Mouse (Mus musculus) hindbrain, embryonic 14.5 days (tissue): Measurements from ENCODE around the gene Acap1. TPM values are rescaled to one million over a fixed set of nuclear protein-coding genes. Genes with fewer than 3 reads are reported as not detected.
"Not testable (repeated sequence)": the region's sequence is repeated elsewhere in the genome, so short reads cannot be mapped to it uniquely, and the experiment has no call there.

Source experiments
- ATAC-seq: fragments of 200-750 bp; cut with Nextera tagmentation; 2 replicates; pipeline ENCODE4 v1.8.0; 2017; ENCODE audit warnings: moderate number of reproducible peaks, mild to moderate bottlenecking, moderate TSS enrichment, moderate library complexity; ENCODE audit not compliant: low FRiP score
- DNase-seq: peaks from one replicate; pipeline ENCODE4 v3.0.0-alpha.2; 2015; ENCODE audit warnings: low spot score
- H3K27ac ChIP-seq: fragments of 300-500 bp; sonication (generic); 2 replicates; pipeline ENCODE4 v1.5.1; 2014; ENCODE audit warnings: mild to moderate bottlenecking, moderate library complexity
- H3K27me3 ChIP-seq: fragments of 300-500 bp; sonication (generic); 2 replicates; pipeline ENCODE4 v1.6.1; 2014; ENCODE audit warnings: mild to moderate bottlenecking, low read length, mixed read lengths; ENCODE audit not compliant: control insufficient read depth, insufficient read depth
- H3K36me3 ChIP-seq: fragments of 300-500 bp; sonication (generic); replicated peaks from 2 replicates; pipeline ENCODE4 v1.6.1; 2014; ENCODE audit not compliant: control insufficient read depth, insufficient read depth
- H3K4me1 ChIP-seq: fragments of 300-500 bp; sonication (generic); replicated peaks from 2 replicates; pipeline ENCODE4 v1.6.1; 2014; ENCODE audit warnings: antibody characterized with exemption, low read length, mixed read lengths; ENCODE audit not compliant: control insufficient read depth, insufficient read depth
- H3K4me2 ChIP-seq: fragments of 300-500 bp; sonication (generic); replicated peaks from 2 replicates; pipeline ENCODE4 v1.6.1; 2014; ENCODE audit warnings: mild to moderate bottlenecking, moderate library complexity
- H3K4me3 ChIP-seq: fragments of 300-500 bp; sonication (generic); replicated peaks from 2 replicates; pipeline ENCODE4 v1.5.1; 2014; ENCODE audit warnings: mild to moderate bottlenecking, low read length
- H3K9ac ChIP-seq: fragments of 300-500 bp; sonication (generic); 2 replicates; pipeline ENCODE4 v1.6.1; 2014
- H3K9me3 ChIP-seq: fragments of 300-500 bp; sonication (generic); 2 replicates; pipeline ENCODE4 v1.6.1; 2016; ENCODE audit warnings: low read length; ENCODE audit not compliant: control insufficient read depth
- WGBS: fragments of 180-500 bp; shearing (Covaris S2); extraction: QIAGEN DNeasy Blood & Tissue Kit; methylation state at CpG from one replicate; pipeline ENCODE4 v1.1.7; 2014; 5-methylcytosine and 5-hydroxymethylcytosine counted together
- polyA plus RNA-seq: library from polyadenylated mRNA; unstranded; fragments of >200 nt; fragmentation: Nextera tagmentation; extraction: Ambion mirVana; gene quantifications from 2 replicates; pipeline ENCODE4 v1.2.1, GENCODE M21; 2014

Acap1 gene
- polyA plus RNA-seq, 1 experiment from 2014 or later, result 0.33 TPM

- peaks cover 36% of the 10 kb centered on the region for H3K27me3 ChIP-seq
- no peaks in the 10 kb centered on the region for H3K9me3 ChIP-seq
Observed at GRCm38 (mm10) chr11:69935137-69935879, 40.0 kb upstream of the Acap1 start, which contains the start of gene Ybx2. Ybx2 (plus strand) TSS chr11:69935796.

GRCm38 (mm10) chr11:69934681-69935080 is 39.3 kb upstream of the Acap1 start:
- Histone ChIP-seq H3K4me3 (peak overlapping the region; percentile 61), H3K27ac (no peak overlapping the region), H3K36me3 (no peaks in the 10 kb centered on the region), H3K9me3 (no peaks in the 10 kb centered on the region), H3K27me3 (peaks cover 36% of the 10 kb centered on the region), H3K4me1 (no peaks in the 10 kb centered on the region; the same call in 1 of the 2 replicates), H3K9ac (no peak overlapping the region), H3K4me2 (peak overlapping the region; percentile 99)
- no peak for ATAC-seq
- 22% methylated on average over 6 of the region's 6 CpGs for WGBS
- no peak for DNase-seq

More at GRCm38 (mm10) chr11:69935137-69935879, 40.0 kb upstream of the Acap1 start, which contains the start of gene Ybx2:
- Histone ChIP-seq H3K4me1 (no peaks in the 10 kb centered on the region; the same call in 1 of the 2 replicates), H3K36me3 (no peaks in the 10 kb centered on the region), H3K9ac (peak within 1 kb of the TSS; percentile 63), H3K27ac (no peak within 1 kb of the TSS), H3K4me2 (peak within 1 kb of the TSS; percentile 99), H3K4me3 (peak within 1 kb of the TSS; percentile 61)
- 2% methylated on average over 54 of the region's 62 CpGs for WGBS
- ATAC-seq, result peak; percentile 95
- peak; percentile 90 for DNase-seq

- no peak overlapping the region for H3K9ac ChIP-seq
- 1% methylated on average over 18 of the region's 18 CpGs for WGBS
- H3K27me3 ChIP-seq, result peaks cover 36% of the 10 kb centered on the region
- DNase-seq (peak; percentile 90), ATAC-seq (no peak)
- H3K27ac ChIP-seq, result no peak overlapping the region
- H3K36me3 ChIP-seq, result no peaks in the 10 kb centered on the region
- peak overlapping the region; percentile 29 for H3K4me2 ChIP-seq
- H3K4me1 ChIP-seq, result no peaks in the 10 kb centered on the region; the same call in 1 of the 2 replicates
- H3K4me3 ChIP-seq, result no peak overlapping the region; the same call in 1 of the 2 replicates
- H3K9me3 ChIP-seq, result no peaks in the 10 kb centered on the region
Observed at GRCm38 (mm10) chr11:69934169-69934568, 38.8 kb upstream of the Acap1 start.

GRCm38 (mm10) chr11:69933066-69933465 is 37.7 kb upstream of the Acap1 start:
- DNase-seq, result no peak
- Histone ChIP-seq H3K27ac (no peak overlapping the region), H3K4me1 (no peaks in the 10 kb centered on the region; the same call in 1 of the 2 replicates), H3K27me3 (peaks cover 27% of the 10 kb centered on the region), H3K9ac (no peak overlapping the region), H3K4me3 (no peak overlapping the region), H3K9me3 (no peaks in the 10 kb centered on the region), H3K4me2 (no peak overlapping the region), H3K36me3 (no peaks in the 10 kb centered on the region)
- ATAC-seq, result no peak
- WGBS, result 79% methylated on average over 4 of the region's 4 CpGs

GRCm38 (mm10) chr11:69932254-69932653 is 36.9 kb upstream of the Acap1 start:
- Histone ChIP-seq H3K27ac (no peak overlapping the region), H3K9me3 (no peaks in the 10 kb centered on the region), H3K4me1 (no peaks in the 10 kb centered on the region; the same call in 1 of the 2 replicates), H3K4me2 (no peak overlapping the region), H3K27me3 (peaks cover 19% of the 10 kb centered on the region), H3K4me3 (no peak overlapping the region), H3K9ac (no peak overlapping the region), H3K36me3 (no peaks in the 10 kb centered on the region)
- ATAC-seq, result no peak
- no peak for DNase-seq
- WGBS, result 27% methylated on average over 3 of the region's 3 CpGs

GRCm38 (mm10) chr11:69931769-69932168 is 36.4 kb upstream of the Acap1 start:
- ATAC-seq (no peak), DNase-seq (no peak)
- no peaks in the 10 kb centered on the region for H3K9me3 ChIP-seq
- H3K36me3 ChIP-seq, result no peaks in the 10 kb centered on the region
- H3K4me1 ChIP-seq, result no peaks in the 10 kb centered on the region; the same call in 1 of the 2 replicates
- no peak overlapping the region for H3K4me3 ChIP-seq
- 77% methylated on average over 8 of the region's 8 CpGs for WGBS
- no peak overlapping the region for H3K9ac ChIP-seq
- H3K27me3 ChIP-seq, result peaks cover 14% of the 10 kb centered on the region; the same call in 1 of the 2 replicates
- H3K27ac ChIP-seq, result no peak overlapping the region
- no peak overlapping the region for H3K4me2 ChIP-seq

GRCm38 (mm10) chr11:69930967-69931537 is 35.7 kb upstream of the Acap1 start:
- Histone ChIP-seq H3K4me3 (no peak overlapping the region), H3K9me3 (no peaks in the 10 kb centered on the region), H3K36me3 (no peaks in the 10 kb centered on the region), H3K4me2 (no peak overlapping the region), H3K9ac (no peak overlapping the region), H3K27me3 (peaks cover 10% of the 10 kb centered on the region; the same call in 1 of the 2 replicates), H3K27ac (no peak overlapping the region), H3K4me1 (no peaks in the 10 kb centered on the region; the same call in 1 of the 2 replicates)
- ATAC-seq (no peak), DNase-seq (no peak)
- 68% methylated on average over 3 of the region's 3 CpGs for WGBS

GRCm38 (mm10) chr11:69930176-69930575 is 34.8 kb upstream of the Acap1 start:
- not testable (repeated sequence) for H3K4me2 ChIP-seq, H3K27me3 ChIP-seq, DNase-seq, H3K9ac ChIP-seq, H3K36me3 ChIP-seq, H3K9me3 ChIP-seq, ATAC-seq, H3K27ac ChIP-seq, H3K4me1 ChIP-seq, H3K4me3 ChIP-seq
- 89% methylated on average over 8 of the region's 8 CpGs for WGBS

GRCm38 (mm10) chr11:69929712-69930111 is 34.4 kb upstream of the Acap1 start:
- no peak for DNase-seq
- Histone ChIP-seq H3K4me3 (no peak overlapping the region), H3K9me3 (no peaks in the 10 kb centered on the region), H3K27ac (no peak overlapping the region), H3K4me1 (no peaks in the 10 kb centered on the region), H3K4me2 (no peak overlapping the region), H3K9ac (no peak overlapping the region), H3K27me3 (peaks cover 4% of the 10 kb centered on the region; the same call in 1 of the 2 replicates), H3K36me3 (no peaks in the 10 kb centered on the region)
- ATAC-seq, result no peak
- 83% methylated on average over 4 of the region's 4 CpGs for WGBS
